Mouse (Mus musculus): ENCODE data around the gene Gipc3. TPM values are rescaled to one million over a fixed set of nuclear protein-coding genes. Genes with fewer than 3 reads are reported as not detected.
A peak's percentile ranks its signal among the peaks of the same experiment; 100 is the strongest.

Gipc3 gene
- polyA plus RNA-seq, 1 experiment from 2014 or later, result not detected

GRCm38 (mm10) chr10:81328386-81328785, 14.7 kb downstream of the Gipc3 start, which contains the start of gene Tbxa2r:
Gene Tbxa2r, plus strand, starts transcription at chr10:81328731.
- 10% methylated on average over 10 of the region's 10 CpGs for WGBS (ENCODE audit: insufficient replicate concordance)
- no peaks in the 10 kb centered on the region for H3K9me3 ChIP-seq (replicated peaks; ENCODE audit: control insufficient read depth, low read length)
- H3K9ac ChIP-seq (ENCODE audit: low read depth, low read length), result no peak within 1 kb of the TSS
- peaks cover 4% of the 10 kb centered on the region; the same call in 1 of the 2 replicates for H3K27me3 ChIP-seq (ENCODE audit: control insufficient read depth, insufficient read depth, low read depth, low read length)
- H3K4me3 ChIP-seq (ENCODE audit: low read depth, low read length), result no peak within 1 kb of the TSS
- H3K4me2 ChIP-seq (ENCODE audit: low read depth, low read length), result no peak within 1 kb of the TSS
- peaks cover 38% of the 10 kb centered on the region for H3K36me3 ChIP-seq (ENCODE audit: control insufficient read depth, insufficient read depth)
- peaks cover 8% of the 10 kb centered on the region for H3K4me1 ChIP-seq (ENCODE audit: control insufficient read depth, low read depth, low read length)
- H3K27ac ChIP-seq (ENCODE audit: low read length), result peak within 1 kb of the TSS; percentile 56; the same call in 1 of the 2 replicates
- peak; percentile 30 for ATAC-seq (ENCODE audit: low read depth)

- no peak for ATAC-seq (ENCODE audit: low read depth)
- WGBS (ENCODE audit: insufficient replicate concordance), result 29% methylated on average over 2 of the region's 2 CpGs
- Histone ChIP-seq H3K27me3 (ENCODE audit: control insufficient read depth, insufficient read depth, low read depth, low read length) (peaks cover 4% of the 10 kb centered on the region; the same call in 1 of the 2 replicates), H3K27ac (ENCODE audit: low read length) (no peak overlapping the region), H3K36me3 (ENCODE audit: control insufficient read depth, insufficient read depth) (peaks cover 42% of the 10 kb centered on the region), H3K4me1 (ENCODE audit: control insufficient read depth, low read depth, low read length) (peaks cover 8% of the 10 kb centered on the region), H3K4me3 (ENCODE audit: low read depth, low read length) (no peak overlapping the region), H3K4me2 (ENCODE audit: low read depth, low read length) (no peak overlapping the region), H3K9ac (ENCODE audit: low read depth, low read length) (no peak overlapping the region), H3K9me3 (replicated peaks; ENCODE audit: control insufficient read depth, low read length) (no peaks in the 10 kb centered on the region)
Measured at GRCm38 (mm10) chr10:81327959-81328358, 15.1 kb downstream of the Gipc3 start.

- ATAC-seq (ENCODE audit: low read depth), result peak; percentile 15; the same call in 1 of the 2 replicates
- H3K36me3 ChIP-seq (ENCODE audit: control insufficient read depth, insufficient read depth), result peaks cover 52% of the 10 kb centered on the region
- WGBS (ENCODE audit: insufficient replicate concordance), result 43% methylated on average over 6 of the region's 6 CpGs
- no peak overlapping the region for H3K9ac ChIP-seq (ENCODE audit: low read depth, low read length)
- peaks cover 16% of the 10 kb centered on the region for H3K4me1 ChIP-seq (ENCODE audit: control insufficient read depth, low read depth, low read length)
- H3K9me3 ChIP-seq (replicated peaks; ENCODE audit: control insufficient read depth, low read length), result no peaks in the 10 kb centered on the region
- no peak overlapping the region; the same call in 1 of the 2 replicates for H3K27ac ChIP-seq (ENCODE audit: low read length)
- H3K4me3 ChIP-seq (ENCODE audit: low read depth, low read length), result no peak overlapping the region
- H3K4me2 ChIP-seq (ENCODE audit: low read depth, low read length), result no peak overlapping the region
- H3K27me3 ChIP-seq (ENCODE audit: control insufficient read depth, insufficient read depth, low read depth, low read length), result no peaks in the 10 kb centered on the region
Measured at GRCm38 (mm10) chr10:81326858-81327257, 16.2 kb downstream of the Gipc3 start.

- WGBS (ENCODE audit: insufficient replicate concordance), result 91% methylated on average over 18 of the region's 18 CpGs
- peaks cover 52% of the 10 kb centered on the region for H3K36me3 ChIP-seq (ENCODE audit: control insufficient read depth, insufficient read depth)
- peaks cover 20% of the 10 kb centered on the region for H3K4me1 ChIP-seq (ENCODE audit: control insufficient read depth, low read depth, low read length)
- ATAC-seq (ENCODE audit: low read depth), result no peak
- no peaks in the 10 kb centered on the region for H3K9me3 ChIP-seq (replicated peaks; ENCODE audit: control insufficient read depth, low read length)
- no peak overlapping the region for H3K4me3 ChIP-seq (ENCODE audit: low read depth, low read length)
- H3K9ac ChIP-seq (ENCODE audit: low read depth, low read length), result no peak overlapping the region
- no peak overlapping the region for H3K27ac ChIP-seq (ENCODE audit: low read length)
- no peaks in the 10 kb centered on the region for H3K27me3 ChIP-seq (ENCODE audit: control insufficient read depth, insufficient read depth, low read depth, low read length)
- no peak overlapping the region for H3K4me2 ChIP-seq (ENCODE audit: low read depth, low read length)
Measured at GRCm38 (mm10) chr10:81325781-81326180, 17.3 kb downstream of the Gipc3 start.

- Histone ChIP-seq H3K9me3 (replicated peaks; ENCODE audit: control insufficient read depth, low read length) (no peaks in the 10 kb centered on the region), H3K4me1 (ENCODE audit: control insufficient read depth, low read depth, low read length) (peaks cover 20% of the 10 kb centered on the region), H3K4me3 (ENCODE audit: low read depth, low read length) (no peak overlapping the region), H3K27ac (ENCODE audit: low read length) (no peak overlapping the region), H3K27me3 (ENCODE audit: control insufficient read depth, insufficient read depth, low read depth, low read length) (no peaks in the 10 kb centered on the region), H3K9ac (ENCODE audit: low read depth, low read length) (no peak overlapping the region), H3K4me2 (ENCODE audit: low read depth, low read length) (no peak overlapping the region), H3K36me3 (ENCODE audit: control insufficient read depth, insufficient read depth) (peaks cover 52% of the 10 kb centered on the region)
- 91% methylated on average over 21 of the region's 21 CpGs for WGBS (ENCODE audit: insufficient replicate concordance)
- ATAC-seq (ENCODE audit: low read depth), result no peak
Measured at GRCm38 (mm10) chr10:81325176-81325575, 17.9 kb downstream of the Gipc3 start.

GRCm38 (mm10) chr10:81323791-81324530, 19.1 kb downstream of the Gipc3 start:
- H3K27ac ChIP-seq (ENCODE audit: low read length), result no peak overlapping the region
- 95% methylated on average over 18 of the region's 18 CpGs for WGBS (ENCODE audit: insufficient replicate concordance)
- H3K4me3 ChIP-seq (ENCODE audit: low read depth, low read length), result no peak overlapping the region
- H3K4me1 ChIP-seq (ENCODE audit: control insufficient read depth, low read depth, low read length), result peaks cover 31% of the 10 kb centered on the region
- no peak overlapping the region for H3K9ac ChIP-seq (ENCODE audit: low read depth, low read length)
- no peaks in the 10 kb centered on the region for H3K27me3 ChIP-seq (ENCODE audit: control insufficient read depth, insufficient read depth, low read depth, low read length)
- no peak for ATAC-seq (ENCODE audit: low read depth)
- no peak overlapping the region for H3K4me2 ChIP-seq (ENCODE audit: low read depth, low read length)
- H3K9me3 ChIP-seq (replicated peaks; ENCODE audit: control insufficient read depth, low read length), result no peaks in the 10 kb centered on the region
- peaks cover 52% of the 10 kb centered on the region for H3K36me3 ChIP-seq (ENCODE audit: control insufficient read depth, insufficient read depth)

GRCm38 (mm10) chr10:81323141-81323775, 19.8 kb downstream of the Gipc3 start:
- Histone ChIP-seq H3K9ac (ENCODE audit: low read depth, low read length) (no peak overlapping the region), H3K27me3 (ENCODE audit: control insufficient read depth, insufficient read depth, low read depth, low read length) (no peaks in the 10 kb centered on the region), H3K9me3 (replicated peaks; ENCODE audit: control insufficient read depth, low read length) (no peaks in the 10 kb centered on the region), H3K4me3 (ENCODE audit: low read depth, low read length) (no peak overlapping the region), H3K4me1 (ENCODE audit: control insufficient read depth, low read depth, low read length) (peaks cover 35% of the 10 kb centered on the region), H3K36me3 (ENCODE audit: control insufficient read depth, insufficient read depth) (peaks cover 52% of the 10 kb centered on the region), H3K27ac (ENCODE audit: low read length) (no peak overlapping the region), H3K4me2 (ENCODE audit: low read depth, low read length) (no peak overlapping the region)
- WGBS (ENCODE audit: insufficient replicate concordance), result 92% methylated on average over 23 of the region's 23 CpGs
- ATAC-seq (ENCODE audit: low read depth), result no peak

- H3K9me3 ChIP-seq (replicated peaks; ENCODE audit: control insufficient read depth, low read length), result no peaks in the 10 kb centered on the region
- H3K4me2 ChIP-seq (ENCODE audit: low read depth, low read length), result peak overlapping the region; percentile 89
- H3K4me3 ChIP-seq (ENCODE audit: low read depth, low read length), result peak overlapping the region; percentile 78
- H3K9ac ChIP-seq (ENCODE audit: low read depth, low read length), result peak overlapping the region; percentile 88; the same call in 1 of the 2 replicates
- H3K27ac ChIP-seq (ENCODE audit: low read length), result no peak overlapping the region; the same call in 1 of the 2 replicates
- WGBS (ENCODE audit: insufficient replicate concordance), result 90% methylated on average over 27 of the region's 27 CpGs
- H3K4me1 ChIP-seq (ENCODE audit: control insufficient read depth, low read depth, low read length), result peaks cover 40% of the 10 kb centered on the region
- peaks cover 52% of the 10 kb centered on the region for H3K36me3 ChIP-seq (ENCODE audit: control insufficient read depth, insufficient read depth)
- no peak for ATAC-seq (ENCODE audit: low read depth)
- H3K27me3 ChIP-seq (ENCODE audit: control insufficient read depth, insufficient read depth, low read depth, low read length), result no peaks in the 10 kb centered on the region
Measured at GRCm38 (mm10) chr10:81322444-81322843, 20.6 kb downstream of the Gipc3 start.

GRCm38 (mm10) chr10:81321436-81321835, 21.6 kb downstream of the Gipc3 start:
- Histone ChIP-seq H3K4me1 (ENCODE audit: control insufficient read depth, low read depth, low read length) (peaks cover 46% of the 10 kb centered on the region), H3K36me3 (ENCODE audit: control insufficient read depth, insufficient read depth) (peaks cover 44% of the 10 kb centered on the region), H3K4me2 (ENCODE audit: low read depth, low read length) (peak overlapping the region; percentile 89), H3K9ac (ENCODE audit: low read depth, low read length) (peak overlapping the region; percentile 88), H3K9me3 (replicated peaks; ENCODE audit: control insufficient read depth, low read length) (no peaks in the 10 kb centered on the region), H3K4me3 (ENCODE audit: low read depth, low read length) (peak overlapping the region; percentile 78), H3K27ac (ENCODE audit: low read length) (peak overlapping the region; percentile 92), H3K27me3 (ENCODE audit: control insufficient read depth, insufficient read depth, low read depth, low read length) (no peaks in the 10 kb centered on the region)
- WGBS (ENCODE audit: insufficient replicate concordance), result 2% methylated on average over 20 of the region's 20 CpGs
- no peak for ATAC-seq (ENCODE audit: low read depth)
